Mouse (Mus musculus) hindbrain, embryonic 10.5 days (tissue): Measurements from ENCODE around the gene Mvk. TPM values are rescaled to one million over a fixed set of nuclear protein-coding genes. Genes with fewer than 3 reads are reported as not detected.

ENCODE experiments used
- DNase-seq: peaks from one replicate; pipeline ENCODE4 v3.0.0-alpha.2; 2017; ENCODE audit warnings: low spot score
- H3K27ac ChIP-seq: fragments of 300-500 bp; sonication (generic); 2 replicates; pipeline ENCODE4 v1.5.1; 2016; ENCODE audit warnings: mild to moderate bottlenecking, moderate library complexity
- H3K27me3 ChIP-seq: fragments of 300-500 bp; sonication (generic); 2 replicates; pipeline ENCODE4 v1.6.1; 2016; ENCODE audit warnings: mild to moderate bottlenecking; ENCODE audit not compliant: poor library complexity, insufficient read depth, severe bottlenecking
- H3K36me3 ChIP-seq: fragments of 300-500 bp; sonication (generic); 2 replicates; pipeline ENCODE4 v1.6.1; 2016; ENCODE audit warnings: mild to moderate bottlenecking, moderate library complexity
- H3K4me1 ChIP-seq: fragments of 300-500 bp; sonication (generic); replicated peaks from 2 replicates; pipeline ENCODE4 v1.6.1; 2016; ENCODE audit warnings: mild to moderate bottlenecking
- H3K4me3 ChIP-seq: fragments of 300-500 bp; sonication (generic); 2 replicates; pipeline ENCODE4 v1.5.1; 2016; ENCODE audit warnings: mild to moderate bottlenecking, moderate library complexity
- H3K9me3 ChIP-seq: fragments of 300-500 bp; sonication (generic); 2 replicates; pipeline ENCODE4 v1.6.1; 2016; ENCODE audit warnings: mild to moderate bottlenecking, moderate library complexity
- WGBS: fragments of 180-500 bp; shearing (Covaris S2); methylation state at CpG from one replicate; pipeline ENCODE4 v1.1.7; 2016; 5-methylcytosine and 5-hydroxymethylcytosine counted together
- polyA plus RNA-seq: library from polyadenylated mRNA; unstranded; fragments of >200 nt; fragmentation: Nextera tagmentation; extraction: Ambion mirVana; gene quantifications from 2 replicates; pipeline ENCODE4 v1.2.1, GENCODE M21; 2016

The Mvk gene
- polyA plus RNA-seq: 60.9 and 66.6 TPM in 2 replicates

GRCm38 (mm10) chr5:114443566-114444367 is at the start of gene Mvk, which contains the start of gene Mmab:
Gene Mvk, plus strand, starts transcription at chr5:114444269.
Gene Mmab, minus strand, starts transcription at chr5:114444060.
- WGBS: 2% methylated on average over 43 of the region's 43 CpGs
- Histone ChIP-seq H3K9me3 (no peaks in the 10 kb centered on the region), H3K27me3 (no peaks in the 10 kb centered on the region), H3K4me3 (peak within 1 kb of the TSS; percentile 69), H3K4me1 (peaks cover 15% of the 10 kb centered on the region), H3K36me3 (peaks cover 37% of the 10 kb centered on the region), H3K27ac (peak within 1 kb of the TSS; percentile 94)
- peak; percentile 98 for DNase-seq

DNA sequence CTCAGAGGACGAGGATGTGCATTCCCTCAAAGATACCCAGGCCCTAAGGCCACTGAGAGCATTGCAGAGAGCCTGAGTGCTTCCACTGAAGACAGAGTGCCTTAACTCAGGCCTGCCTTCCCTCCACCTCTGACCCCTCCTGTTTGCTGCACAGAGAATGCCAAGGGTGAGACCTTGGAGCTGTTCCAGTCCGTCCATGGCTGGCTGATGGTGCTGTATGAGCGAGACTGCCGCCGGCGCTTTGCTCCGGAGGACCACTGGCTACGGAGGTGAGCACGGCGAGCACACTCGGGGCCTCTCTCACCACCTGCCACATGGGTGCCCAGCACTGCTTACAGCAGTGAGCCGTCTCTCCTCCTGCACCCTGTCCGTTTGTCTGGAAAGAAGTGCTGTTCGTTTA is 37.5 kb upstream of the Mvk start:
- WGBS: 95% methylated on average over 14 of the region's 14 CpGs
- H3K4me3 ChIP-seq: no peak overlapping the region
- no peaks in the 10 kb centered on the region for H3K4me1 ChIP-seq
- H3K36me3 ChIP-seq: peaks cover 100% of the 10 kb centered on the region
- H3K9me3 ChIP-seq: no peaks in the 10 kb centered on the region
- DNase-seq: no peak
- no peak overlapping the region for H3K27ac ChIP-seq
- H3K27me3 ChIP-seq: no peaks in the 10 kb centered on the region

- Histone ChIP-seq H3K27me3 (no peaks in the 10 kb centered on the region), H3K27ac (no peak overlapping the region), H3K4me1 (0 out of 2 replicates have a peak, but pooled peaks cover 6% of the 10 kb centered on the region), H3K4me3 (no peak overlapping the region), H3K36me3 (peaks cover 100% of the 10 kb centered on the region), H3K9me3 (no peaks in the 10 kb centered on the region)
- WGBS: 93% methylated on average over 10 of the region's 10 CpGs
- no peak for DNase-seq
Observed at GRCm38 (mm10) chr5:114407269-114407668, 36.8 kb upstream of the Mvk start.

DNA sequence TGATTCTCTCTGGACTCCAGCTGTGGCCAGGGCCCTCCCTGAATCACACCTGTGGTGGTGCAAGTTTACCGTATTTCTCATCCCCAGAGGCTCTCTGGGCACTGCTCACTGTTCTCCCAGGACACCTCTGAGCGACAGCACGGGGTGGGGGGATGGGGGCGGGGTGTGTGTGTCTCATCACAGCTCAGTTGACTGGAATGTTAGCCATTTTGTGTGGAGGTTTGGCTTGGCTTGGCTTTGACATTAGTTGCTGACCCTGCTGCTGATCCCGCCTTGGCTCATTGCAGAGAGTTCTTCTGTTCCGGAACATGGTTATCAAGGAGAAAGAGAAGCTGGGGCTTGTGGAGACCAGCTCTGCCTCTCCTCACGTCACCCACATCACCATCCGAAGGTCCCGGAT is 36.3 kb upstream of the Mvk start:
- H3K4me1 ChIP-seq: 0 out of 2 replicates have a peak, but pooled peaks cover 6% of the 10 kb centered on the region
- no peak for DNase-seq
- no peaks in the 10 kb centered on the region for H3K27me3 ChIP-seq
- peaks cover 100% of the 10 kb centered on the region for H3K36me3 ChIP-seq
- no peak overlapping the region for H3K27ac ChIP-seq
- H3K9me3 ChIP-seq: no peaks in the 10 kb centered on the region
- no peak overlapping the region for H3K4me3 ChIP-seq
- WGBS: 95% methylated on average over 9 of the region's 9 CpGs

GRCm38 (mm10) chr5:114408846-114409245 is 35.2 kb upstream of the Mvk start:
- WGBS: 94% methylated on average over 11 of the region's 11 CpGs

GRCm38 (mm10) chr5:114410429-114410828 is 33.6 kb upstream of the Mvk start:
- 93% methylated on average over 13 of the region's 13 CpGs for WGBS
- H3K4me3 ChIP-seq: no peak overlapping the region
- no peaks in the 10 kb centered on the region for H3K9me3 ChIP-seq
- DNase-seq: no peak
- peaks cover 100% of the 10 kb centered on the region for H3K36me3 ChIP-seq
- 0 out of 2 replicates have a peak, but pooled peaks cover 6% of the 10 kb centered on the region for H3K4me1 ChIP-seq
- no peaks in the 10 kb centered on the region for H3K27me3 ChIP-seq
- H3K27ac ChIP-seq: no peak overlapping the region

More at GRCm38 (mm10) chr5:114408846-114409245, 35.2 kb upstream of the Mvk start:
- no peaks in the 10 kb centered on the region for H3K27me3 ChIP-seq
- H3K9me3 ChIP-seq: no peaks in the 10 kb centered on the region
- no peak for DNase-seq
- H3K27ac ChIP-seq: no peak overlapping the region
- H3K4me3 ChIP-seq: no peak overlapping the region
- H3K4me1 ChIP-seq: 0 out of 2 replicates have a peak, but pooled peaks cover 6% of the 10 kb centered on the region
- peaks cover 100% of the 10 kb centered on the region for H3K36me3 ChIP-seq

- no peaks in the 10 kb centered on the region for H3K27me3 ChIP-seq
- H3K27ac ChIP-seq: no peak overlapping the region
- 0 out of 2 replicates have a peak, but pooled peaks cover 6% of the 10 kb centered on the region for H3K4me1 ChIP-seq
- H3K4me3 ChIP-seq: no peak overlapping the region
- no peaks in the 10 kb centered on the region for H3K9me3 ChIP-seq
- DNase-seq: no peak
- 84% methylated on average over 23 of the region's 23 CpGs for WGBS
- peaks cover 100% of the 10 kb centered on the region for H3K36me3 ChIP-seq
Observed at GRCm38 (mm10) chr5:114412361-114412998, 31.6 kb upstream of the Mvk start.

DNA sequence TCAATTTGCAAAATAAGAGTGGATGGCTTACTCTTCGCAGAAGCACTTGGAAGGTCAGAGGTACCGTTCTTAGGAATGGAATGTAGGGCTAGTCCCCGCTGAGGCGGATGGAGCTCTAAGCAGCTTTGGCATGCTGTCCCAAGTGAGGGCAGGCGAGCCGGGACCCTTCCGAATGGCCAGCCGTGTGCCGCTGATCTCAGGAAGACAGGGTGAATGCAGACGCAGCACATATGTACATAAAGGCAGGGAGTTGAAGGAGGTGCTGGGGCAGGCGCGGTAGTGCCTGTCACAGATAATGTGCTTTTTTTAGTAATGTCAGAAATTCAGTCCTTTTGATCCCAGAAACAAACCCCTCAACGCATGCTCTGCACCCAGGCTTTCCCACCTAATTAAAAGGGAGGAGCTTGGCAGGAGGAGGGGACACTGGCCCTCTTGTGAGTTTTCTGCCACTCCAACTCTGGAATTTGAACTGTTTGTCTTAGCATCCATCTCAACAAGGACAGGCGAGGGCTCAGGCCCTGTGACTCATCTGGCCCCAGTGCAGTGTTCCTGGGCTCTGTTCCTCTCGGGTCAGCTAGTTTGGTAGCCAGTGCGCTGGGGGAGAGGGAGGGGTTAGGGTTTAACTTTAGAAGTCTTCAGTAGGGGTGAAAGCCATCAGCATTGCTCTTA is 30.9 kb upstream of the Mvk start:
- Histone ChIP-seq H3K27ac (no peak overlapping the region), H3K36me3 (peaks cover 100% of the 10 kb centered on the region)
- 79% methylated on average over 16 of the region's 16 CpGs for WGBS

GRCm38 (mm10) chr5:114415606-114416005 is 28.5 kb upstream of the Mvk start:
- no peak for DNase-seq
- Histone ChIP-seq H3K4me1 (0 out of 2 replicates have a peak, but pooled peaks cover 6% of the 10 kb centered on the region), H3K36me3 (peaks cover 100% of the 10 kb centered on the region), H3K27me3 (no peaks in the 10 kb centered on the region), H3K9me3 (no peaks in the 10 kb centered on the region), H3K27ac (no peak overlapping the region), H3K4me3 (no peak overlapping the region)
- WGBS: 91% methylated on average over 5 of the region's 5 CpGs

More for the DNA sequence above, 30.9 kb upstream of the Mvk start:
- Histone ChIP-seq H3K4me3 (no peak overlapping the region), H3K9me3 (no peaks in the 10 kb centered on the region), H3K4me1 (0 out of 2 replicates have a peak, but pooled peaks cover 6% of the 10 kb centered on the region), H3K27me3 (no peaks in the 10 kb centered on the region)
- DNase-seq: no peak

DNA sequence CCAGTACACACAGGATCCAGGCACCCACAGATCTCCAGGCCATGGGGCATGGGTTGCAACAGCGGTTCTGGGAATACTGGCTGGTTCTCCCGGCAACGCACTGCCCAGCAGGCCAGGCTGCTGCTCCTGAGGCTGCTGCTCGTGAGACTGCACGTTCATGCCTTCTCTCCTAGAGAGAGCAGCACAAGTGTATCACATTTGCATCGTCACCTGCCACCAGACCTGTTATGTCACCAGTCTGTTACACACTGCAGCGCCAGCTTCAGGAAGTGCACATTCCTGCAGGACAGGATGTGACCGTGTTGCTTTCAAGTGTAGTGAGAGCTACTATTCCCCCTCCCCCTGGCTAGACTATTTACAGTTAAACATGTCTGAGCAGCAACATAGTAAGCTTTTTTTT is 27.2 kb upstream of the Mvk start:
- WGBS: 85% methylated on average over 8 of the region's 8 CpGs
- peaks cover 5% of the 10 kb centered on the region; the same call in 1 of the 2 replicates for H3K4me1 ChIP-seq
- H3K27ac ChIP-seq: no peak overlapping the region
- H3K9me3 ChIP-seq: no peaks in the 10 kb centered on the region
- no peaks in the 10 kb centered on the region for H3K27me3 ChIP-seq
- no peak overlapping the region for H3K4me3 ChIP-seq
- peaks cover 100% of the 10 kb centered on the region for H3K36me3 ChIP-seq
- no peak for DNase-seq

- whole genome bisulfite sequencing: 83% methylated on average over 8 of the region's 8 CpGs
- H3K36me3 ChIP-seq: peaks cover 89% of the 10 kb centered on the region
- no peaks in the 10 kb centered on the region for H3K9me3 ChIP-seq
- peak; percentile 36 for DNase-seq
- peaks cover 14% of the 10 kb centered on the region for H3K4me1 ChIP-seq
- H3K4me3 ChIP-seq: no peak overlapping the region
- no peaks in the 10 kb centered on the region for H3K27me3 ChIP-seq
- H3K27ac ChIP-seq: no peak overlapping the region
Observed at GRCm38 (mm10) chr5:114418541-114418940, 25.5 kb upstream of the Mvk start.

GRCm38 (mm10) chr5:114421561-114422298 is 22.3 kb upstream of the Mvk start:
- Histone ChIP-seq H3K4me3 (no peak overlapping the region), H3K9me3 (no peaks in the 10 kb centered on the region), H3K27me3 (no peaks in the 10 kb centered on the region), H3K36me3 (peaks cover 57% of the 10 kb centered on the region), H3K27ac (0 out of 2 replicates have a peak overlapping the region, but pooled peaks have one; percentile 56), H3K4me1 (peaks cover 19% of the 10 kb centered on the region)
- 76% methylated on average over 11 of the region's 11 CpGs for WGBS
- no peak for DNase-seq
